ENCODE assay signal across 18 mouse cellular contexts in the genomic region with DNA sequence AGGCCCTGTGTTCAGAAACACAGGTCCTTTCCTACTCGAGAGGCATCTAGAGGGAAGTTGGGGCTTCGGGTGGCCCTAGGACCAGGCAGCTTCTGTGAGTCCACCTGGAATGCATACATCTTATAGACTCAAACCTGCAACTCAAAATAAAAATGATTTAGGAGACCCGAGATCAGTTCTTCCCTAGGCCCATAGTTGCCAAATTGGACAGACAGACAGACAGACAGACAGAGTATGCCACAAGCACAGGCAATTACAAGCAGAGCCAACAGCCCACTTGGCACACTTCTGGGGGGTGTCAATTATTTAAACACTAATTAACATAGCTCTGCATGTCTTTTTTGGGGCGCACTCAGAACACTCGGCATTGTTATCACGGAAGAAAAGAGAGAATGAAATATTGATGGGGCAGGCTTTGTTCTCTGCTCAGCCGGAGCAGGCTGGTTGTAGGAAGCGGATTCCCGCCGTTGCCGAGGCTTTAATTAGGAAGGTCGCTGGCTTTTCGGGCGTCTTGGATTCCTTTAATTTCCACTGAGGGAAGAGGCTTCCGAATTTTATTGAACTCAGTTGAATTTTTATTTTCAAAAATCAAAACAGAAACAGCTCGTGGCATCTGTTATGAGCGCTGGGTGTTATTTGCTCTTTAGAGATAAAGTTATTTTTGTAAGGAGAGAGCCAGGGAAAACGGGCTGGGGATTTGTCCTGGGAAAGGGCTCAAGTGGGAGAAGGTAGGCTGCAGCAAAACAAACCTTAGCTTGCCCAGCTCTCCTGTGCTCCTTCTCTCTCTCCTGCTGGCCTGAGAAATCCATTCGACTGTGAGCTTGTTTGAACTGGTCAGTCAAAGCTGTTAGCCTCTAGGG.
DNase-seq lines count a peak whose midpoint lies in the region; ATAC-seq lines count a peak whose summit lies in the region.
"Had no signal": no experiment of that assay in that cellular context is flagged by ENCODE, and none has a peak within 500 bp of the region (broad histone marks: within the 10 kb centered on the region; RNA-seq: fewer than 3 reads in every experiment).

No protein-coding gene starts in this region.

- H3K4me3 ChIP-seq in forebrain, embryonic 11.5 days (ENCODE audit: low read depth, low read length): no peak overlapping the region
- H3K4me3 ChIP-seq in hindbrain, embryonic 16.5 days (ENCODE audit: low read length): no peak overlapping the region
- no peak overlapping the region for H3K4me3 ChIP-seq in midbrain, embryonic 15.5 days
- H3K4me3 ChIP-seq: embryonic facial prominence, embryonic 12.5 days; hindbrain, embryonic 15.5 days; layer of hippocampus, adult 2 months had no signal

- peaks cover 3% of the 10 kb centered on the region for H3K27me3 ChIP-seq in forebrain, embryonic 11.5 days (ENCODE audit: control insufficient read depth, insufficient read depth, low read length)
- no peaks in the 10 kb centered on the region; the same call in 1 of the 2 replicates for H3K27me3 ChIP-seq in hindbrain, embryonic 16.5 days (replicated peaks; ENCODE audit: control insufficient read depth, insufficient read depth, low read length)
- peaks cover 8% of the 10 kb centered on the region; the same call in 1 of the 2 replicates for H3K27me3 ChIP-seq in midbrain, embryonic 15.5 days (replicated peaks)

- 20% methylated on average over 19 of the region's 19 CpGs for WGBS in forebrain, embryonic 11.5 days
- 22% methylated on average over 19 of the region's 19 CpGs for WGBS in hindbrain, embryonic 16.5 days
- WGBS in midbrain, embryonic 15.5 days: 19% methylated on average over 19 of the region's 19 CpGs

- H3K9me3 ChIP-seq in forebrain, embryonic 11.5 days (ENCODE audit: control insufficient read depth, low read length): no peaks in the 10 kb centered on the region
- no peaks in the 10 kb centered on the region for H3K9me3 ChIP-seq in hindbrain, embryonic 16.5 days (ENCODE audit: control insufficient read depth, low read length)
- H3K9me3 ChIP-seq in midbrain, embryonic 15.5 days: no peaks in the 10 kb centered on the region
- H3K9me3 ChIP-seq: embryonic facial prominence, embryonic 12.5 days; hindbrain, embryonic 15.5 days had no signal

- DNase-seq in embryo, embryonic 11 days: peak; percentile 74
- no peak for DNase-seq in forebrain, embryonic 11.5 days (ENCODE audit: low spot score)
- DNase-seq in thymus, postnatal 14 days: no peak
- DNase-seq in left cerebral cortex, adult 9 months (ENCODE audit: low spot score in 2 of 2): no peak
- no peak for DNase-seq in spleen, postnatal 14 days (ENCODE audit: low spot score in 2 of 2)
- DNase-seq: cerebellum, adult 2 months; gastrocnemius, postnatal 36 days; kidney, adult 2 months; lung, postnatal 14 days; thymus, postnatal 4 days had no signal

- H3K9ac ChIP-seq in forebrain, embryonic 11.5 days (ENCODE audit: low read length): no peak overlapping the region
- 0 out of 2 replicates have a peak overlapping the region, but pooled peaks have one; percentile 9 for H3K9ac ChIP-seq in hindbrain, embryonic 16.5 days (ENCODE audit: low read depth, low read length)
- H3K9ac ChIP-seq in midbrain, embryonic 15.5 days: no peak overlapping the region
- H3K9ac ChIP-seq: embryonic facial prominence, embryonic 12.5 days; hindbrain, embryonic 15.5 days; liver, embryonic 14.5 days had no signal

- H3K4me2 ChIP-seq in forebrain, embryonic 11.5 days (ENCODE audit: low read depth, low read length, severe bottlenecking): peak overlapping the region; percentile 22; the same call in 1 of the 2 replicates
- peak overlapping the region; percentile 1; the same call in 1 of the 2 replicates for H3K4me2 ChIP-seq in hindbrain, embryonic 16.5 days (ENCODE audit: low read length)
- H3K4me2 ChIP-seq in midbrain, embryonic 15.5 days: peak overlapping the region; percentile 24; the same call in 1 of the 2 replicates
- H3K4me2 ChIP-seq: embryonic facial prominence, embryonic 12.5 days; heart, embryonic 11.5 days; hindbrain, embryonic 15.5 days had no signal

- 0 out of 2 replicates have a peak, but pooled peaks cover 3% of the 10 kb centered on the region for H3K4me1 ChIP-seq in forebrain, embryonic 11.5 days (replicated peaks; ENCODE audit: control insufficient read depth, insufficient read depth, low read length)
- H3K4me1 ChIP-seq in hindbrain, embryonic 16.5 days (ENCODE audit: control insufficient read depth, insufficient read depth, low read depth, low read length): peaks cover 8% of the 10 kb centered on the region
- H3K4me1 ChIP-seq in midbrain, embryonic 15.5 days: peaks cover 16% of the 10 kb centered on the region

- no peaks in the 10 kb centered on the region for H3K36me3 ChIP-seq in forebrain, embryonic 11.5 days (ENCODE audit: control insufficient read depth, insufficient read depth, low read length)
- no peaks in the 10 kb centered on the region for H3K36me3 ChIP-seq in hindbrain, embryonic 16.5 days (ENCODE audit: control insufficient read depth, insufficient read depth, low read length)
- no peaks in the 10 kb centered on the region for H3K36me3 ChIP-seq in midbrain, embryonic 15.5 days (replicated peaks)
- H3K36me3 ChIP-seq: embryonic facial prominence, embryonic 12.5 days; hindbrain, embryonic 15.5 days had no signal

- no peak overlapping the region for H3K27ac ChIP-seq in forebrain, embryonic 11.5 days (ENCODE audit: low read depth, low read length)
- no peak overlapping the region for H3K27ac ChIP-seq in hindbrain, embryonic 16.5 days (ENCODE audit: low read depth, low read length)
- H3K27ac ChIP-seq in midbrain, embryonic 15.5 days: peak overlapping the region; percentile 51
- H3K27ac ChIP-seq: embryonic facial prominence, embryonic 12.5 days; hindbrain, embryonic 15.5 days; layer of hippocampus, adult 2 months; liver, embryonic 14.5 days had no signal

- ATAC-seq in forebrain, embryonic 11.5 days (replicated peaks; ENCODE audit: low FRiP score): 0 out of 2 replicates have a peak, but pooled peaks have one; percentile 10
- no peak for ATAC-seq in hindbrain, embryonic 16.5 days
- peak; percentile 71 for ATAC-seq in midbrain, embryonic 15.5 days (replicated peaks)
- no peak for ATAC-seq in activated CD4-positive, CD25-positive, alpha-beta regulatory T cell, adult 4 months

Comparison
In these comparisons a context has a peak if more than half of its experiments do, and no peak if none do; other contexts are left out.
1. ATAC-seq: peak in forebrain, embryonic 11.5 days (single experiment) and midbrain, embryonic 15.5 days (single experiment); none in hindbrain, embryonic 16.5 days (single experiment) and activated CD4-positive, CD25-positive, alpha-beta regulatory T cell, adult 4 months (single experiment).
2. Peak in every context shown above with its lines, with median percentiles within 50 percentile points of each other: H3K4me2 ChIP-seq.